Mouse (Mus musculus): ENCODE measurements at regions not wholly inside any gene's neighbourhood (a gene's known extent, or its start where the extent isn't known, plus 50 kb on each side); places are given as distances from the start of the nearest gene placed in this dataset.

GRCm38 (mm10) chr7:110679916-110680315 is 52.5 kb downstream of the Adm start:
- H3K4me2 ChIP-seq: no peak overlapping the region
- 76% methylated on average over 1 of the region's 1 CpGs for WGBS
- H3K4me1 ChIP-seq: no peaks in the 10 kb centered on the region
- H3K9me3 ChIP-seq (replicated peaks): no peaks in the 10 kb centered on the region
- H3K9ac ChIP-seq: no peak overlapping the region
- no peak for ATAC-seq (replicated peaks; ENCODE audit: low FRiP score)
- H3K27me3 ChIP-seq: no peaks in the 10 kb centered on the region
- no peak overlapping the region for H3K27ac ChIP-seq
- no peaks in the 10 kb centered on the region for H3K36me3 ChIP-seq
- H3K4me3 ChIP-seq (replicated peaks): no peak overlapping the region

GRCm38 (mm10) chr7:110682911-110683310 is 55.5 kb downstream of the Adm start:
- H3K36me3 ChIP-seq: no peaks in the 10 kb centered on the region
- 83% methylated on average over 4 of the region's 4 CpGs for WGBS
- no peaks in the 10 kb centered on the region for H3K27me3 ChIP-seq
- ATAC-seq (replicated peaks; ENCODE audit: low FRiP score): no peak
- no peaks in the 10 kb centered on the region for H3K4me1 ChIP-seq
- H3K4me2 ChIP-seq: no peak overlapping the region
- H3K9ac ChIP-seq: no peak overlapping the region
- no peaks in the 10 kb centered on the region for H3K9me3 ChIP-seq (replicated peaks)
- H3K4me3 ChIP-seq (replicated peaks): no peak overlapping the region
- H3K27ac ChIP-seq: no peak overlapping the region

- H3K27ac ChIP-seq: peak overlapping the region; percentile 94
- no peaks in the 10 kb centered on the region for H3K27me3 ChIP-seq
- H3K4me1 ChIP-seq: peaks cover 29% of the 10 kb centered on the region
- H3K9ac ChIP-seq: no peak overlapping the region
- H3K36me3 ChIP-seq: no peaks in the 10 kb centered on the region
- WGBS: 15% methylated on average over 14 of the region's 14 CpGs
- no peaks in the 10 kb centered on the region for H3K9me3 ChIP-seq (replicated peaks)
- 0 out of 2 replicates have a peak overlapping the region, but pooled peaks have one; percentile 10 for H3K4me3 ChIP-seq (replicated peaks)
- ATAC-seq (replicated peaks; ENCODE audit: low FRiP score): peak; percentile 92
- H3K4me2 ChIP-seq: peak overlapping the region; percentile 46
Observed at GRCm38 (mm10) chr7:110688884-110689681, 61.6 kb downstream of the Adm start.

GRCm38 (mm10) chr7:110690241-110690640 is 62.8 kb downstream of the Adm start:
- H3K36me3 ChIP-seq: no peaks in the 10 kb centered on the region
- H3K4me3 ChIP-seq (replicated peaks): no peak overlapping the region
- H3K4me1 ChIP-seq: peaks cover 29% of the 10 kb centered on the region
- no peak overlapping the region for H3K9ac ChIP-seq
- H3K9me3 ChIP-seq (replicated peaks): no peaks in the 10 kb centered on the region
- 95% methylated on average over 2 of the region's 2 CpGs for WGBS
- H3K27me3 ChIP-seq: no peaks in the 10 kb centered on the region
- ATAC-seq (replicated peaks; ENCODE audit: low FRiP score): no peak
- H3K4me2 ChIP-seq: no peak overlapping the region
- peak overlapping the region; percentile 94 for H3K27ac ChIP-seq

GRCm38 (mm10) chr7:110690856-110691255 is 63.4 kb downstream of the Adm start:
- no peaks in the 10 kb centered on the region for H3K9me3 ChIP-seq (replicated peaks)
- no peak overlapping the region for H3K9ac ChIP-seq
- no peak overlapping the region for H3K4me2 ChIP-seq
- 57% methylated on average over 9 of the region's 9 CpGs for WGBS
- H3K4me1 ChIP-seq: peaks cover 29% of the 10 kb centered on the region
- H3K4me3 ChIP-seq (replicated peaks): no peak overlapping the region
- H3K36me3 ChIP-seq: no peaks in the 10 kb centered on the region
- peak; percentile 63; the same call in 1 of the 2 replicates for ATAC-seq (replicated peaks; ENCODE audit: low FRiP score)
- H3K27me3 ChIP-seq: no peaks in the 10 kb centered on the region
- H3K27ac ChIP-seq: peak overlapping the region; percentile 94

- ATAC-seq (replicated peaks; ENCODE audit: low FRiP score): no peak
Observed at GRCm38 (mm10) chr7:110694262-110694661, 66.8 kb downstream of the Adm start.

GRCm38 (mm10) chr7:110695729-110696128 is 68.3 kb downstream of the Adm start:
- no peak overlapping the region for H3K9ac ChIP-seq
- H3K27me3 ChIP-seq: no peaks in the 10 kb centered on the region
- H3K4me2 ChIP-seq: no peak overlapping the region
- peaks cover 5% of the 10 kb centered on the region for H3K4me1 ChIP-seq
- H3K4me3 ChIP-seq (replicated peaks): no peak overlapping the region
- WGBS: 64% methylated on average over 8 of the region's 8 CpGs
- no peaks in the 10 kb centered on the region for H3K36me3 ChIP-seq
- H3K27ac ChIP-seq: no peak overlapping the region
- no peak for ATAC-seq (replicated peaks; ENCODE audit: low FRiP score)
- H3K9me3 ChIP-seq (replicated peaks): no peaks in the 10 kb centered on the region

More at GRCm38 (mm10) chr7:110694262-110694661, 66.8 kb downstream of the Adm start:
- WGBS: 83% methylated on average over 5 of the region's 5 CpGs
- Histone ChIP-seq H3K9me3 (replicated peaks) (no peaks in the 10 kb centered on the region), H3K4me2 (no peak overlapping the region), H3K36me3 (no peaks in the 10 kb centered on the region), H3K9ac (no peak overlapping the region), H3K4me3 (replicated peaks) (no peak overlapping the region), H3K27ac (no peak overlapping the region), H3K27me3 (no peaks in the 10 kb centered on the region), H3K4me1 (peaks cover 19% of the 10 kb centered on the region)

- Histone ChIP-seq H3K9me3 (replicated peaks) (no peaks in the 10 kb centered on the region), H3K9ac (no peak overlapping the region), H3K4me2 (no peak overlapping the region), H3K4me3 (replicated peaks) (no peak overlapping the region), H3K27me3 (0 out of 2 replicates have a peak, but pooled peaks cover 2% of the 10 kb centered on the region), H3K27ac (no peak overlapping the region), H3K4me1 (no peaks in the 10 kb centered on the region; the same call in 1 of the 2 replicates), H3K36me3 (no peaks in the 10 kb centered on the region)
- no peak for ATAC-seq (replicated peaks; ENCODE audit: low FRiP score)
- WGBS: 79% methylated on average over 17 of the region's 17 CpGs
Observed at GRCm38 (mm10) chr7:110698211-110699153, 69.5 kb upstream of the Ampd3 start.

GRCm38 (mm10) chr7:110699596-110699995 is 68.4 kb upstream of the Ampd3 start:
- 84% methylated on average over 11 of the region's 11 CpGs for WGBS
- no peak overlapping the region for H3K4me3 ChIP-seq (replicated peaks)
- no peak overlapping the region for H3K4me2 ChIP-seq
- ATAC-seq (replicated peaks; ENCODE audit: low FRiP score): no peak
- no peaks in the 10 kb centered on the region; the same call in 1 of the 2 replicates for H3K4me1 ChIP-seq
- H3K9ac ChIP-seq: no peak overlapping the region
- no peak overlapping the region for H3K27ac ChIP-seq
- 0 out of 2 replicates have a peak, but pooled peaks cover 2% of the 10 kb centered on the region for H3K27me3 ChIP-seq
- no peaks in the 10 kb centered on the region for H3K9me3 ChIP-seq (replicated peaks)
- no peaks in the 10 kb centered on the region for H3K36me3 ChIP-seq

- H3K4me1 ChIP-seq: peaks cover 4% of the 10 kb centered on the region
- 0 out of 2 replicates have a peak, but pooled peaks cover 2% of the 10 kb centered on the region for H3K27me3 ChIP-seq
- H3K9ac ChIP-seq: no peak overlapping the region
- H3K36me3 ChIP-seq: no peaks in the 10 kb centered on the region
- no peaks in the 10 kb centered on the region for H3K9me3 ChIP-seq (replicated peaks)
- no peak overlapping the region for H3K4me3 ChIP-seq (replicated peaks)
- no peak overlapping the region for H3K4me2 ChIP-seq
- 53% methylated on average over 11 of the region's 11 CpGs for WGBS
- no peak overlapping the region for H3K27ac ChIP-seq
- ATAC-seq (replicated peaks; ENCODE audit: low FRiP score): no peak
Observed at GRCm38 (mm10) chr7:110701681-110702413, 66.2 kb upstream of the Ampd3 start.

GRCm38 (mm10) chr7:110702414-110702783 is 65.6 kb upstream of the Ampd3 start:
- no peak for ATAC-seq (replicated peaks; ENCODE audit: low FRiP score)
- Histone ChIP-seq H3K27ac (no peak overlapping the region), H3K4me3 (replicated peaks) (no peak overlapping the region), H3K4me2 (no peak overlapping the region), H3K9me3 (replicated peaks) (no peaks in the 10 kb centered on the region), H3K4me1 (peaks cover 10% of the 10 kb centered on the region), H3K9ac (no peak overlapping the region), H3K36me3 (no peaks in the 10 kb centered on the region), H3K27me3 (0 out of 2 replicates have a peak, but pooled peaks cover 2% of the 10 kb centered on the region)
- WGBS: 75% methylated on average over 6 of the region's 6 CpGs
